Mouse (Mus musculus): Measurements from ENCODE around the gene Copa. TPM values are rescaled to one million over a fixed set of nuclear protein-coding genes. Genes with fewer than 3 reads are reported as not detected.

Gene Copa
- polyA plus RNA-seq, 1 experiment from 2014 or later = 201 TPM

DNA sequence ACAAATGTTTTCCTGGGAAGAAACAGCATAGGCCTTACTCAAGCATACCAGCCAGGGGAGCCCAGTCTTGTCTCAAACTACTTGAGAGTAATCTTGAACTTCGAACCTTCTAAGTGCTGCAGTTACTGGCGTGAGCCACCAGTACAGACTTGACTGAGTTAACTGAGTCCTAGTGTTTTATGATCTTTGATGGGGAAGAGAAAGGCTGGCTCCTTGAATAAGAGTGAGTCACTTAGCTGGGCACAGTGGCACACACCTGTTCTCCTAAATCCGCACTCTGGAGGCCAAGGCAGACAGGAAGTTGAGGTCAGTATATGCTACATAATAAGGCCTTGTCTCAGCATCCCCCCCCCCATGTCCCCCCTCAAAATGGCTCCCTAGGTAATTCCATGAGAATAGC, 72.2 kb downstream of the Copa start:
- Histone ChIP-seq H3K4me1 (replicated peaks) (no peaks in the 10 kb centered on the region; the same call in 1 of the 2 replicates), H3K4me3 (replicated peaks) (no peak overlapping the region), H3K4me2 (replicated peaks) (no peak overlapping the region), H3K9ac (no peak overlapping the region), H3K27me3 (replicated peaks) (no peaks in the 10 kb centered on the region), H3K9me3 (no peaks in the 10 kb centered on the region), H3K36me3 (peaks cover 15% of the 10 kb centered on the region), H3K27ac (no peak overlapping the region)
- peak; percentile 78 for ATAC-seq
- WGBS = 72% methylated on average over 3 of the region's 3 CpGs

DNA sequence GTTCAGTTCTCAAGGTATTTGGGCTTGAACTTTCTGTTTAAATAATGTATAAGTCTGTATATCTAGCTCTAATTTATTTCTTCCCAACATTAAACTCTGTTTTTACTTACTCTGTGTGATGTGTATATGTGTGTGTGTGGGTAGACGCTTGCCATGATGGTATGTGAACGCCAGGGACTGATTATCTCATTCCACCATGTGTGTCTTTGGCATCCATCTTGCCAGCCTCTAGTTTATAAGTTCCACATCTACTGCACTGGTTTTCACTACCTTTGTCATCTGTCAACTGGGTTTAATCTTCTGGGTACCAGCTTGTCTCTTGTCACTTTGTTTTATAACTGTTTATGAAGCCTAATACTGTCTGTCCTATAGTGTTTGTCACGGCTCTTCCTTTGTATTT, 73.2 kb downstream of the Copa start:
- H3K9me3 ChIP-seq = no peaks in the 10 kb centered on the region
- H3K9ac ChIP-seq = no peak overlapping the region
- H3K4me3 ChIP-seq (replicated peaks) = no peak overlapping the region
- H3K4me1 ChIP-seq (replicated peaks) = no peaks in the 10 kb centered on the region
- H3K36me3 ChIP-seq = peaks cover 14% of the 10 kb centered on the region
- H3K4me2 ChIP-seq (replicated peaks) = no peak overlapping the region
- no peak for ATAC-seq
- WGBS = 79% methylated on average over 3 of the region's 3 CpGs
- H3K27me3 ChIP-seq (replicated peaks) = no peaks in the 10 kb centered on the region
- no peak overlapping the region for H3K27ac ChIP-seq

DNA sequence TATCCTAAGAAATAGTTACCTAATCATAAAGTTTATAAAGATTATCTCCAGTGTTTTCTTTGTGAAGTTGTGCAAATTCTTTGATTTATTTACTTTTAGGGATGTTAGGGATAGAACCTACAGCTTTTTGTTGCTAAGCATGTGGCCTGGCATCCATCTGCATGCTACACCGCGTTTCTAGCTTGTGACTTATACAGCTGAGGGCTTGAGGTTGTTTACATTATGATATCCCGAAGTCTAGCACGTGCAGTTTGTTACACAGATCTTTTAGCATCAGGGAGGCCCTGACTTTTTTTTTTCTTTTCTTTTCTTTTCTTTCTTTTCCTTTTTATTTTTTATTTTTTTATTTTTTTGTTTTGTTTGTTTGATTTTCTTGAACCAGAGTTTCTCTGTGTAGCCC, 77.6 kb downstream of the Copa start:
- Histone ChIP-seq H3K9me3 (no peaks in the 10 kb centered on the region), H3K27me3 (replicated peaks) (no peaks in the 10 kb centered on the region), H3K4me1 (replicated peaks) (no peaks in the 10 kb centered on the region), H3K36me3 (no peaks in the 10 kb centered on the region), H3K4me2 (replicated peaks) (no peak overlapping the region), H3K9ac (no peak overlapping the region), H3K4me3 (replicated peaks) (no peak overlapping the region), H3K27ac (no peak overlapping the region)
- ATAC-seq = no peak
- WGBS = 9% methylated on average over 4 of the region's 4 CpGs

DNA sequence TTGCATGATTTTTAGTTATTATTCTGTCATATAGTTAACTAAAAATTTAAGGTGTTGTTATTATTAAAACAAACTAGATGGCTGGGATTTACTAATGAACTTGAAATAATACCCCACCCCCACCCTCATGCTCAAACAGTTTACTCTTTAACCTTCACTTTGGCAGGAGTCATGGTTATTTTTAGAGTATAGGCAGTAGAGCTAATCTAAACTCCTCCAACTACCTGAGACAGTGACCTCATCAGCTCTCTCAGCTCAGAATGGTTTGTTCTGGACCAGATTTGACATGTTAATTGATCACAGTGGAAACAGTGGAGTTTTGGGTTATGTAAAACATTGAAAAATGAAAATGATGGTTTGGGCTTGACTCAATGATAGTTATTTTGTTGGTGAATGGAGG, 78.2 kb downstream of the Copa start:
- H3K36me3 ChIP-seq = peaks cover 3% of the 10 kb centered on the region; the same call in 1 of the 2 replicates
- H3K4me1 ChIP-seq (replicated peaks) = no peaks in the 10 kb centered on the region
- H3K4me2 ChIP-seq (replicated peaks) = no peak overlapping the region
- no peaks in the 10 kb centered on the region for H3K27me3 ChIP-seq (replicated peaks)
- ATAC-seq = peak; percentile 60
- H3K9me3 ChIP-seq = no peaks in the 10 kb centered on the region
- H3K27ac ChIP-seq = no peak overlapping the region
- no peak overlapping the region for H3K9ac ChIP-seq
- H3K4me3 ChIP-seq (replicated peaks) = no peak overlapping the region

DNA sequence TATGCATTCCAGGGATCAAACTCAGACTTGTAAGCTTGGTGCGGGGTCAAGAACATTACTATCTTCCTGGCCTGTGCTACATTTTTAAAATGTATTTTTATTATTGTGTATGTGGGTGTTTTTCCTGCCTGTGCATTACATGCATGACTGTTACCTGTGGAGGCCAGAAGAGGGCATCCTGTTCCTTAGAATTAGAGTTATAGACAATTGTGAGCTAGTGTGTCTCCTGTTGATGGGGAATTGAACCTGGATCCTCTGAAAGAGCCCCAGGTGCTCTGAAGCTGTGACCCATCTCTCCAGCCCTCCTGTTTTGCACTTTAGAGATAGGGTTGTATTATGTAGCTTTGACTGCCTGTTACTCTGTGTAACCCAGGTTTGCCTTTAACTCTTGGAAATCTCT, 79.7 kb downstream of the Copa start:
- H3K4me3 ChIP-seq (replicated peaks) = no peak overlapping the region
- H3K9me3 ChIP-seq = no peaks in the 10 kb centered on the region

DNA sequence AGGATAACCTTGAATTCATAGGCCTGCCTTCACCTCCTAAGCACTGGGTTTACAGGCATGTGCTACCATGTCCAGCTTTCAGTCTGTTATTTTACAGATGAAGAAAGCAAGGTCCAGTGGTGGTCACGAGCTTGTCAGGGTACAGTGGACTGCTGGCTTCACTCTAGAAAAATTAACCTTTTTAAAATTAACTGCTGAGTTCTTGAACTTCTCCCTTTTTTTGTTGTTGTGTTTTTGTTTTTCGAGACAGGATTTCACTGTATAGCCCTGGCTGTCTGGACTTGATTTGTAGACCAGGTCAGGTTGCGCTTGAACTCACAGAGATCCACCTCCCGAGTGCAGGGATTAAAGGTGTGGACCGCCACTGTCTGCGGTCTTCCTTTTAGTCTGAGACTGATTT, 80.6 kb downstream of the Copa start:
- WGBS = 70% methylated on average over 6 of the region's 6 CpGs
- no peaks in the 10 kb centered on the region for H3K4me1 ChIP-seq (replicated peaks)
- no peak for ATAC-seq

More for the DNA sequence above, 79.7 kb downstream of the Copa start:
- Histone ChIP-seq H3K4me1 (replicated peaks) (no peaks in the 10 kb centered on the region), H3K36me3 (peaks cover 11% of the 10 kb centered on the region; the same call in 1 of the 2 replicates), H3K27ac (no peak overlapping the region), H3K4me2 (replicated peaks) (no peak overlapping the region), H3K9ac (no peak overlapping the region), H3K27me3 (replicated peaks) (no peaks in the 10 kb centered on the region)
- ATAC-seq = no peak
- WGBS = 97% methylated on average over 1 of the region's 1 CpGs

DNA sequence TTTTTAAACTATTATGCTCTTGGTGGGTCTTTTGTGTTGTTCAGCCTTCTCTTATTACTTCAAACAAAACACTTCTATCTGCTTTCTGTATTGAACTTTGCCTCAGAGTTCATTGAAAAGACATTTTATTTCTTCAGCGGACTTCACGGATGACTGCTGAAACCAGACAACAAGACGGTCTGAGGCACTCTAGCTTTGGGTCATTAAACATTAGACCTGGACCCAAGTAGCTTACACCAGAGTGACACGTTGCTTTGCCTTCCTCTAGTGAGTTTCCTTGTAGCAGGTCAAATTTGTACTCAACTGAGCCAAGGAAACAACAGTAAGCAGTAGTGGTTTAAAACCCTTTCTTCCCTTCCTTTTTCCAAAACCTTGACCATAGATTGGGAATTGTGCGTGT, 85.6 kb downstream of the Copa start:
- 91% methylated on average over 5 of the region's 5 CpGs for WGBS
- H3K27ac ChIP-seq = no peak overlapping the region
- no peak overlapping the region for H3K4me2 ChIP-seq (replicated peaks)
- ATAC-seq = no peak
- H3K4me1 ChIP-seq (replicated peaks) = no peaks in the 10 kb centered on the region
- no peak overlapping the region for H3K4me3 ChIP-seq (replicated peaks)
- no peak overlapping the region for H3K9ac ChIP-seq
- H3K9me3 ChIP-seq = no peaks in the 10 kb centered on the region
- peaks cover 43% of the 10 kb centered on the region for H3K36me3 ChIP-seq
- no peaks in the 10 kb centered on the region for H3K27me3 ChIP-seq (replicated peaks)

More for the DNA sequence above, 80.6 kb downstream of the Copa start:
- Histone ChIP-seq H3K27ac (no peak overlapping the region), H3K9ac (no peak overlapping the region), H3K36me3 (peaks cover 16% of the 10 kb centered on the region), H3K9me3 (no peaks in the 10 kb centered on the region), H3K4me3 (replicated peaks) (no peak overlapping the region), H3K27me3 (replicated peaks) (no peaks in the 10 kb centered on the region), H3K4me2 (replicated peaks) (no peak overlapping the region)

DNA sequence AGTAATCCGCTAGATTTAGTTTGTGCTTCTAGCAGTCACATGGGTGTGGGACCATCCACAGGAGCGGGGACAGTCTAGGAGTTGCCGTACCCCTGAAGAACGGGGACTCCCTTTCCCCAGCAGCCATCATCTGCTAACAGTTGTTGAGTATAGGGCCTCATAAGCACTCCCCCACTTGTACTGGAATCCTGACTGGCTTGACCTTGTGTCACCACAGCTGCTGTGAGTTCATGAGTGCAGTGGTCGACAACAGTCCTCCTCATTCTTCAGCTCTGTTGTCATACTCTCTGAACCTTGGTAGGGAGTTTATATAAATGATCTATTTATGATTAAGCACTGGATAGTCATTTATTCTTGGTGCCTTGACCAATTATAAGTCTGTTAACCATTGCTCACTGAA, 87.5 kb downstream of the Copa start:
- H3K27me3 ChIP-seq (replicated peaks) = no peaks in the 10 kb centered on the region
- H3K4me1 ChIP-seq (replicated peaks) = no peaks in the 10 kb centered on the region
- WGBS = 91% methylated on average over 5 of the region's 5 CpGs
- H3K4me2 ChIP-seq (replicated peaks) = no peak overlapping the region
- H3K9me3 ChIP-seq = no peaks in the 10 kb centered on the region
- no peak overlapping the region for H3K27ac ChIP-seq
- no peak overlapping the region for H3K9ac ChIP-seq
- no peak for ATAC-seq
- no peak overlapping the region for H3K4me3 ChIP-seq (replicated peaks)
- peaks cover 57% of the 10 kb centered on the region for H3K36me3 ChIP-seq

Other genes starting within 250 kb of the Copa start
- 1.3 and 2.0 TPM in 2 replicates for gene Cd84, start 242.8 kb upstream of the Copa start, polyA plus RNA-seq (2015; fragmentation: Nextera tagmentation; extraction: Ambion mirVana)
- gene Gm10521, start 186.9 kb upstream of the Copa start, polyA plus RNA-seq (2015; fragmentation: Nextera tagmentation; extraction: Ambion mirVana) = not detected in 2 replicates
- gene Slamf6, start 165.0 kb upstream of the Copa start, polyA plus RNA-seq (2015; fragmentation: Nextera tagmentation; extraction: Ambion mirVana) = 0.88 TPM in 2 replicates
- gene Vangl2, start 54.1 kb upstream of the Copa start, polyA plus RNA-seq (2015; fragmentation: Nextera tagmentation; extraction: Ambion mirVana) = 8.9 and 10.1 TPM in 2 replicates
- 0.06 and 0.09 TPM in 2 replicates for gene Nhlh1, start 25.0 kb upstream of the Copa start, polyA plus RNA-seq (2015; fragmentation: Nextera tagmentation; extraction: Ambion mirVana)
- gene Ncstn, start 266 bp downstream of the Copa start, polyA plus RNA-seq (2015; fragmentation: Nextera tagmentation; extraction: Ambion mirVana) = 135 and 136 TPM in 2 replicates
- gene Pex19, start 44.2 kb downstream of the Copa start, polyA plus RNA-seq (2015; fragmentation: Nextera tagmentation; extraction: Ambion mirVana) = 143 and 144 TPM in 2 replicates
- 98.2 and 101 TPM in 2 replicates for gene Dcaf8, start 65.6 kb downstream of the Copa start, polyA plus RNA-seq (2015; fragmentation: Nextera tagmentation; extraction: Ambion mirVana)
- gene Pea15a, start 124.3 kb downstream of the Copa start, polyA plus RNA-seq (2015; fragmentation: Nextera tagmentation; extraction: Ambion mirVana) = 86.4 and 89.0 TPM in 2 replicates
- 18.4 and 20.2 TPM in 2 replicates for gene Casq1, start 137.3 kb downstream of the Copa start, polyA plus RNA-seq (2015; fragmentation: Nextera tagmentation; extraction: Ambion mirVana)
- not detected in 2 replicates for gene Atp1a4, start 175.9 kb downstream of the Copa start, polyA plus RNA-seq (2015; fragmentation: Nextera tagmentation; extraction: Ambion mirVana)
- 46.1 and 53.3 TPM in 2 replicates for gene Igsf8, start 179.1 kb downstream of the Copa start, polyA plus RNA-seq (2015; fragmentation: Nextera tagmentation; extraction: Ambion mirVana)
- gene Atp1a2, start 215.5 kb downstream of the Copa start, polyA plus RNA-seq (2015; fragmentation: Nextera tagmentation; extraction: Ambion mirVana) = 3.3 TPM in 2 replicates
- 0.08 TPM in 1 of 2 replicates, not detected in the other for gene Kcnj9, start 246.8 kb downstream of the Copa start, polyA plus RNA-seq (2015; fragmentation: Nextera tagmentation; extraction: Ambion mirVana)

All from intestine, embryonic 15.5 days (tissue).